Mouse (Mus musculus): ENCODE results near the gene Xrn2.

The Xrn2 gene

DNA sequence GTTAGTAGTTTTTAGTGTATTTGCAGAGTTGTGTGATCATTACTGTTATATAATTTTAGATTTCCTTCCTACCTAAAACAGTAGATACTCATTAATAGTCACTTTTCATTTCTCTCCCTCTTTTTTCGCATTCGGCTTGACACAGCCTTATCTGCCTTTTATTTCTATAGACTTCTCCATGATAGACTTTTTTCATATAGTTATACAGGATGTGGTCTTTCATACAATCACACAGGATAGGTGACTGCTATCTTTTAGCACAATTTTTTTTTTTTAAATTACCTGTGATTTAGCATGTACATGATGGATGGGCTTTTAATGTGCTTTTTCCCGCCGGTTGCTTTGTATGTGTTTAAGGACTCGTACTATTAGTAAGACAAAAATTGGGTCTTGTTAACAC lies 10.3 kb downstream of the Xrn2 start:
- no peak for TF ChIP-seq GATA4 (IDR thresholded peaks at IDR 0.05; ENCODE audit: insufficient replicate concordance, low read length)

DNA sequence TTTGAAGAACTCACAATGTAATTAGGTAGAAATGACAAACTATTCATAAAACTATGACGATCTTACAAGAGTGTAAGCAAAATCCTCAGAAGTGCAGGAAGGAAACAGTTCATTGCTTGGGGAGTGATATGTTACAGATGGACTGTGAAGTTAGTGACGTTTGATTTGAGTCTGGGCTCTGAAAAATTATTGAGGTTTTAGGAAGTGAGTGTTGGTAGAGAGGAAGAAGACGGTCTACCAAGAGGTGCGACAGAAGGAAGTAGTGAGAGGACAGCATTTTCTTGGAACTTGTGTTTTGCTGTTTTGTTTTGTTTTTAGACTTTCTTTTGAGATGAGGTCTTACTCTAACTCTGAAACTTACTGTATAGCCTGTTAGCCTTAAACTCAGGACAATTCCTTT lies 10.8 kb downstream of the Xrn2 start:
- TF ChIP-seq GATA4 (IDR thresholded peaks at IDR 0.05; ENCODE audit: insufficient replicate concordance, low read length), result no peak

DNA sequence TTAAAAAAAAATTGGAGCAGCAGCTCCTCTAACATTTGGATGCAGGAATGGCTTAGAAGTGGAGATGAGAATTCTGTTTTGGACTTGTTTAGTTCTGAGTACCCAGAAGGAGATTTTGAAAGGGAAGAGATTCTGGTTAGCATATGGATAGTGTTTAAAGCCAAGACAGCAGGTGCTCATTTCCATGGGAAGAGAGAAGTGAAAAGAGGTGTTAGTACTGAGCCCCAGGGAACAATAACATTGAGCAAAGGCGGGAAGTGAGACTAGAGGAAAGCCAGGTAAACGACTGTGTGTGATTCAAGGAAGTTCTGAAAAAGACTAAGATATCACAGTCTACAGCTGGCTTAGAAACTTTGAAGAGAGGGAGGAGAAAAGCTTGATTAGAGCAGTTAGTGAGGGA lies 20.3 kb downstream of the Xrn2 start:
- no peak for TF ChIP-seq GATA4 (IDR thresholded peaks at IDR 0.05; ENCODE audit: insufficient replicate concordance, low read length)

DNA sequence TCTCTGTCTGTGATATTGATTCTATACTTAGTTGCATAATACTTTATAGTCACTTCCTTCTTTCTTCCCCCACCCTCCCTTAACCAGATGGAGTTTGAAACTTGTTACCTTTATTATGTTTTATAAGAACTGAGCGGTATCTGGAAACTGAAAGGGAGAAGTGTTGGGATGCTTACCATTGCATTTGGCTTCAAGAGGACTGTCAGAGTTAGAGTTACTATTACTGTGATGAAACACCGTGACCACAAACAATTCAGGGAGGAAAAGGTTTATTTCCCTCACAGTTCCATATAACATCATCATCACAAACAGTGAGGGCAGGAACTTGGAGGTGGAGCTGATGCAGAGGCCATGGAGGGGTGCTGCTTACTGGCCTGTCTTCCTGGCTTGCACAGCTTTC lies 23.1 kb downstream of the Xrn2 start:
- TF ChIP-seq GATA4 (IDR thresholded peaks at IDR 0.05; ENCODE audit: insufficient replicate concordance, low read length), result no peak

DNA sequence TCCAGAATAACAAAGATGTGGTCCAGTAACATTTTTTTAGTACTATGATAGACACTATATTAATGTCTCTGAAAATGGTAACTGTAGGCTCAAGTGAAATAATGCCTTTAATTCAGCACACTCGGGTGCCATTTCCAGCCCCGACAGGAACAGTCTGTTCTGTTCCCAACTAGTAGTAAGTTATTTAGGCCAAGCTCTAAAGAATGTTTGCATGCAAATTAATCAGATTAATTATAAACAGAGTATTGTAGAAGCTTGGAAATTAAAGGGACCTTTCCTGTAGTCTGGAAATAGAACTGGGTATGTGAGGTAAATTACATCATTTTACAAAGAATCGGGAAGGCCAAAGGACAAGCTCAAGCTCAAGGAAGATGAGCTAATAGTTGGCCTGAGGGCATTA lies 34.3 kb downstream of the Xrn2 start:
- no peak for TF ChIP-seq GATA4 (IDR thresholded peaks at IDR 0.05; ENCODE audit: insufficient replicate concordance, low read length)

DNA sequence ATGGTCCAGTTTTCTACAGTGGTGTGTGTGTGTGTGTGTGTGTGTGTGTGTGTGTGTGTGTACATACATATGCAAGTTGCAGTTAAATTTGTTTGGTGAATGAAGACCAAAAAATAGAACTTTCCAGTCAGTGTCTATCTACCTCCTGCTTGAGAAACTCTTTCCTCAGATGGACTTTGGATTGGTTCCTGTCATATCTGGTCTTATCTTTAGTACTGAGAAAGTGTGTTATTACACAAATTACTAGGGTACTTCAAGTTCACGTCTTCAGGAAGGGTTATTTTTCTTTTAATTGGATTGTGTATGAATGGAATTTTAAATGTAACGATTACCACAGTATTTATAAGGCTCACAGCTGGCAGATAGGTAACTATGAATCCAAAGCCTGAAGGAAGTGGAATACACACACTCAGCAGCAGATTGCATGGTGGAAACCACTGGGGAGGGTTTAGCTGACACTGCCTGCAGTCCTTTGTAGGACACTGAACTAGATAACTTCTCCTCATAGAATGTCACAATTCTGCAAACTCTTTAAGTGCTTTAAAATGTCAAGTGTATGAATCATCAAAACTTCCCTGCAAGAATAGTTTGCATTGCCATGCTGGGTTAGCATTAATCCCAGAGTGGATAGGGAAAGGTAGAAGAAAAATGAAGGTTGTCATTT lies 40.6 kb downstream of the Xrn2 start:
- TF ChIP-seq GATA4 (IDR thresholded peaks at IDR 0.05; ENCODE audit: insufficient replicate concordance, low read length), result no peak

DNA sequence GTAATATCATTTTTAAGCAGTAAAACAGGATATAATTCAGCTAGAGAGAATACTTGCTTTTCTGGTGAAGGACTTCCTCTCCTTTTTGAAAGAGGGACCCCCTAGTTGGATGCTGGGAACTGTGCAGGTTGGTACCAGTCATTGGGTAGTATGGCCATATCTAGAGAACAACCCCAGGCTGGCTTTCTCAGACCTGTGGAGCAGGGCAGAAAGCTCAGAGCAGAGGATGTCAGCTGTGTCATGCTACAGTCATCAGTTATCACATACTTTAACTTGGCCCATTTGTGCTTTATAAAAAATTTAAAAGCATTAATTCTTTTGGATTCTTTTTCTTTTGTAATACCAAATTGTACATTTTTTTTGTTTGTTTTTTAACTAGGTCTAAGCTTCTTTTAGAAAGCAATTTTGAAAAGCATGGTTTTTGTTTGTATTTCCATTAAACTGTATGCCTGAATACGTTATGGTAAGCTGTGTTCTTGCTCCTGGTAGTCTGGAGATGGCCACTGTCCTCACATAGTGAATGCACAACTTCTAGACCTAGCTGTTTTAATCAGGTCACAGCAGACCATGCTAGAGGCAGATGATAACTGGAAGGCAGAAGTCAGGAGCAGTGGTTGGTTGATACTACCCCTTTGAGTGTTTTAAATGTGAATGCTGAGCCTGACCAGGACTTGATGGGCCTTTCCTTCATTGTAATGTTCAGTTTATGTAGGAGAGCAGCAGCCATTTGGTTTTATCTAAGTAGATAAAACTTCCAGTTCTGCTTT lies 54.9 kb downstream of the Xrn2 start:
- no peak for TF ChIP-seq GATA4 (IDR thresholded peaks at IDR 0.05; ENCODE audit: insufficient replicate concordance, low read length)

DNA sequence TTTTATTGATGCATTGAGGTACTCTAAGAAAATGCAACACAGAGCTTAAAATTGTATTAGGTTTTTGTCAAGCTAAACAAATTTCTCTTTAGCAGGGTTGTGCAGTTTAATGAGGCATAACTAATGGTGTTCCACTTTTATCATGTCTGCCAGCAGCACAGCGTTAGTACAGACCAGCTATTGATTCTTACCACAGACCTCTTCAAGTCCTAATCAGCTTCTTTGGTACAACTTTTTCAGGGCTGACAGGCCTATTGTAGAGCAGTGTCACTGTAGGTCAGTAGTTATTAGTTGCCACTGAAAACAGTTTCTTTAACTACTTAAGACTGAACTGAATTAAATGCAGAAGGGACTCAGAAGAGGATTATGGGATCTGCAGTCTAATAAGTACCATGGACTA lies 56.3 kb downstream of the Xrn2 start:
- no peak for TF ChIP-seq GATA4 (IDR thresholded peaks at IDR 0.05; ENCODE audit: insufficient replicate concordance, low read length)

DNA sequence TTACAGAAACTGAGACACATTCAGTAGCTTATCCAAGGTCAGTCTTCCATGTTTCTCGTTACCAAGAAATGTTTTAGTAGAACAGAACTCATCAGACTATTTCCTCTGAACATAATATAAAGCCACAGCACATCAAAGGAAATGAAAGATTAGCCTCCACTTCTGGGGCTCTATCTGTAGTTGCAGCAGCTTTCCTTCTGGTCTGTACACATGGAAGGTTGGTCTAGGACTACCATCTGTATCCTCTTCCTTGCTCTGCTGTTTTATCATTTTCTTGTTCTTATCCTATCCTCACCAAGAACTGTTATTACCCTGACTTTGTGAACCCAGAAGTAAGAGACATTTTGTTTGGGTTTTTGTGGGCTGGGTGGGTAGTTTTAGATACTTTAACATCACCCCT lies 57.5 kb downstream of the Xrn2 start:
- no peak for TF ChIP-seq GATA4 (IDR thresholded peaks at IDR 0.05; ENCODE audit: insufficient replicate concordance, low read length)

DNA sequence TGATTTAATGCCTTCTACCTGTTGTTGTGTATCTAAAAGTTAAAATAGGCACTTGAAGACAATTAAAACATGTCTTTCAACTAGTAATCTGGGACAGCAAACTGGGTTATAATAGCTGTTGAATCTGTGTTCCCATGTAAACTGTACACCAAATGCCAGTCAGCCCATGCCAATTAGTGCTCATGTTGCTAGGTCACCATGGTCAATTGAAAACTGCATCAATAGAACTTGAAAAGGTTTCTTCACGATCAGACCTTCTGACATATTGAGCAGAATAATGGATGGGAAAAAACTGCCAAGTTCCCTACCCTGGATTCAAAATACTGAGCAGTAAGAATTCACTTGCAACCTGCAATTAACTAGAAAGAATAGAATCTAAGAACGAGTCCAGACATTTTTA lies 61.2 kb downstream of the Xrn2 start:
- no peak for TF ChIP-seq GATA4 (IDR thresholded peaks at IDR 0.05; ENCODE audit: insufficient replicate concordance, low read length)

DNA sequence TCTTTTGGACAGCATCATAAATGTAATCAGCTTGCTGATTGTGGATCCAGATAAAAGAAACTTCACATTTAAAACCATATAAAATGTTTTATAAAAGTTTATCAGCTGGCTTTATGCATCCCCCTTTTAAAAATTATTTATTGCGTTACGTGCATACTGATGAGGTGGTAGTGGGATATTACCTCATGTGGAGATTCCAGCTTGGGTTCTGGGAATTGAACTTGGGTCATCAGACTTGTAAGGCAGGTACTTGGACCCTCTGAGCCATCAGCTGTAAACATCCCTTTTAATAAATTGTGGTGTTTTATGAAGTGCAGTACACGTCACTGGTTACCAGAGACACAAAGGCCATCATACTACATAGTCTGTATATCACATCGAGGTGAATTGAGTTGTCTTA lies 61.6 kb downstream of the Xrn2 start:
- no peak for TF ChIP-seq GATA4 (IDR thresholded peaks at IDR 0.05; ENCODE audit: insufficient replicate concordance, low read length)

DNA sequence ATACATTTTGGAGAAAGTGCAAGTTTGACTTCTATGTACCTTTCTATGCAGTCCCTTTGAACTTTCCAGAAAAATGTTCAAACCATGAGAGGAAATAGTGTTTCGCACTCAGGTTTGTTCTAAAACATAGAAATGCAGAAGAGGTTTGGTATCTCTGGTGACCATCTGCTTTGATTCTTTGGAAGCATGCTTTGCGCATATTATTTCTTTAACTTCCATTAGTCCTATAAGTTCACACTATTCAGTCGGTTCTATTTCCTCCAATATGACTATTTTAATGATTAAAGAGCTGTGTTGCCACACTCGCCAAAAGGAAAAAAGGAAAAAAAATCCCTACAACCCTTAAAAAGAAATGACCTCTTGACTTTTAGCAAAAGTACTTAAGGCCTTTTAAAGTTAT lies 69.6 kb downstream of the Xrn2 start:
- no peak for TF ChIP-seq GATA4 (IDR thresholded peaks at IDR 0.05; ENCODE audit: insufficient replicate concordance, low read length)

DNA sequence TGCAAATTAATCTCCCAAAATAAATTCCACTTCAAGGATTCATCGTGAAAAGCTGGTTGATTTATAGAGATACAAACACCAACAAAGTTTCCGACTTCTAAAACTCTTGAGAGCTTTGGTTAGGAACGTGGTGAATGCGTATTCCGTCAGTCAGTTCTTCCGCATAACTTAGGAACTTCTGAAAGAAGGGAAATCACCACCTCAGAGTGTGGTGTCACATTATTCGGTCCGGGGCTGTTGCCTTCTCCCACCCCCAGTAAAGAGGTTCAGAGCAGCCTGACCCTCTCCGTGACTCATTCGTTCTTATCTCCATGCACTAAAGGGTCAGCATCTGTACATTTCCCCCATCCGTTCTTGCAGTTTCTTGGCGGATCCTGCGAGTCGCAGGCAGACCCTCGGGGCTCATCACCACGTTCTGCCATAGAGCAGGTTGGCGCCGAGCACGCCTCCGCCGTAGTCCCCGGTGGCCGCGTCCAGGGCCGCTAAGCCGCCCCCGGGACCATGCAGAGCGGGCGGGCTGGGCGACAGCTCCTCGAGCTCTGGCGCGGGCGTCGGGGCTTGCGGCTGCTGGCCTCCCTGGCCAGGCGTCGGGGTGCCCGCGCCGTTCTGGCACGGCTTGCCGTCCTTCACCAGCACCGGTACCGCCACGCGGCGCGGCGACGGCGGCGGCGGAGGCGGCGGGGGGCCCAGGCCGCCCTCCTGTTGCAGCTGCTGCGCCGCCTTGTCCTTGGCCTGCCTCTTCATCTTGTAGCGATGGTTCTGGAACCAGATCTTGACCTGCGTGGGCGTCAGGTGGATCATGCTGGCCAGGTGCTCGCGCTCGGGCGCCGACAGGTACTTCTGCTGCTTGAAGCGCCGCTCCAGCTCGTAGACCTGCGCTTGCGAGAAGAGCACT lies 70.9 kb downstream of the Xrn2 start:
- no peak for TF ChIP-seq GATA4 (IDR thresholded peaks at IDR 0.05; ENCODE audit: insufficient replicate concordance, low read length)

DNA sequence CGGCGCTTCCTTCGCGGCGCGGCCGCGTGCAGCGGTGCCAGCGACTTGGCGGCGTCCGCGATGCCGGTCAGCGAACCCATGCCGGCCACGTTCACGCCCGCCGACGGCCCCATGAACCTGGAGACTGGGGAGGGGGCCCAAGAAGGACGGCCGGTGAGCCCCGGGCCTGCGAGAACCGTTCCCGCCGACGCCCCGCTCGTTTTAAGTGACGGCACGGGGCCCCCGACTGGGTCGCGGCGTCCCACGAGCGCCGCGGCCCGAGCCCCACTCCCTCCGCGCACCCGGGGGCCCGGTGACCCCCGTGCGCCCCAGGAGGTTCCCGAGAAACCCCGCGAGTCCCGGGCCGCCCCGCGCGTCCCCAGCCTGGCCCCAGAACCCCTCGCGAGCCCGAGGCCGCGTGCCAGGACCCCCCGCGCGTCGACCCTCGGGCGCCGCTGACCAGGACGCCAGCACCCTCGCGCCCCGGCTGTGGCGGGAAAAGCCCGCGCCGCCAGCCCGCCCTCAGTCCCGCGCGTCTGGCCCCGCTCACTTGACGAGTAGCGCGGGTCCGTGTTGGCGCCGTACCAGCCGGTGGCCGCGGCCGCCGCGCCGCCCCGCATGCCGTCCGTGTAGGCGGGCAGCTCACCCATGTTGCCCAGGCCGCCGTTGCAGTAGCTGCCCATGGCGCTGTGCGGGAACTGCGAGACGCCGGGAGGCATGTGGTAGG lies 71.7 kb downstream of the Xrn2 start:
- TF ChIP-seq GATA4 (IDR thresholded peaks at IDR 0.05; ENCODE audit: insufficient replicate concordance, low read length), result no peak

Data from liver, adult (tissue).